Mouse (Mus musculus): ENCODE results near the gene Srpk1.

- TF ChIP-seq MEF2A (IDR thresholded peaks at IDR 0.05; ENCODE audit: extremely low read depth, insufficient replicate concordance, low read depth, low read length, poor library complexity, severe bottlenecking) (no peak), NELFE (IDR thresholded peaks at IDR 0.05; ENCODE audit: low read depth, low read length) (no peak), TAL1 (IDR thresholded peaks at IDR 0.05; ENCODE audit: low read length) (no peak), POLR2A (IDR thresholded peaks at IDR 0.05; ENCODE audit: control insufficient read depth in 1 of 2, insufficient read depth in 1 of 2, low read depth in 1 of 2, low read length in 2 of 2, poor library complexity in 1 of 2) (no peak)
These were observed 55.0 kb downstream of the Srpk1 start for GRCm38 (mm10) chr17:28567541-28567940.

Data from MEL (cell line).